Comparison of ENCODE assay signal across 9 mouse cellular contexts in genomic region chr1:75479635-75479989, GRCm38 (mm10). TPM values are rescaled to one million over a fixed set of nuclear protein-coding genes. Genes with fewer than 3 reads are reported as not detected.
DNase-seq lines count a peak whose midpoint lies in the region; ATAC-seq and TF ChIP-seq lines count a peak whose summit lies in the region.
"Had no signal": no experiment of that assay in that cellular context is flagged by ENCODE, and none has a peak within 500 bp of the region (broad histone marks: within the 10 kb centered on the region; RNA-seq: fewer than 3 reads in every experiment).

No protein-coding gene starts in this region.

- H3K4me2 ChIP-seq in hindbrain, embryonic 12.5 days (replicated peaks) = peak overlapping the region; percentile 92
- peak overlapping the region; percentile 88 for H3K4me2 ChIP-seq in midbrain, embryonic 13.5 days (replicated peaks)

- no peak; the same call in 1 of the 2 replicates for ATAC-seq in hindbrain, embryonic 12.5 days (ENCODE audit: low FRiP score)
- no peak for ATAC-seq in midbrain, embryonic 13.5 days

- TF ChIP-seq CTCF in kidney, adult 2 months (conservative IDR thresholded peaks at IDR 0.05; ENCODE audit: insufficient read depth, insufficient read length, low read depth, low read length) = no peak

- no peak for TF ChIP-seq POLR2A in kidney, adult 2 months (IDR thresholded peaks at IDR 0.05; ENCODE audit: low read depth, low read length)

- no peaks in the 10 kb centered on the region for H3K27me3 ChIP-seq in kidney, adult 2 months (replicated peaks; ENCODE audit: control insufficient read depth, insufficient read depth, low read length)
- H3K27me3 ChIP-seq in hindbrain, embryonic 12.5 days = peaks cover 37% of the 10 kb centered on the region
- peaks cover 34% of the 10 kb centered on the region for H3K27me3 ChIP-seq in midbrain, embryonic 13.5 days
- H3K27me3 ChIP-seq: Patski had no signal

- H3K9ac ChIP-seq in hindbrain, embryonic 12.5 days = peak overlapping the region; percentile 86
- H3K9ac ChIP-seq in midbrain, embryonic 13.5 days (replicated peaks) = peak overlapping the region; percentile 93

- H3K4me1 ChIP-seq in kidney, adult 2 months (ENCODE audit: control insufficient read depth, insufficient read depth, low read length) = peaks cover 8% of the 10 kb centered on the region; the same call in 1 of the 2 replicates
- H3K4me1 ChIP-seq in hindbrain, embryonic 12.5 days = peaks cover 36% of the 10 kb centered on the region
- H3K4me1 ChIP-seq in midbrain, embryonic 13.5 days (replicated peaks) = peaks cover 61% of the 10 kb centered on the region

- H3K9me3 ChIP-seq in hindbrain, embryonic 12.5 days (replicated peaks) = no peaks in the 10 kb centered on the region
- H3K9me3 ChIP-seq in midbrain, embryonic 13.5 days = no peaks in the 10 kb centered on the region

- no peak for DNase-seq in kidney, adult 2 months
- DNase-seq in kidney, postnatal 25 days = no peak
- peak; percentile 50 for DNase-seq in brain, adult 2 months (ENCODE audit: low read depth, low spot score)
- DNase-seq in adrenal gland, adult (ENCODE audit: inconsistent age in 2 of 2, low spot score in 1 of 2) = no peak
- no peak for DNase-seq in cerebellum, adult 8-10 months
- DNase-seq in right cerebral cortex, postnatal 25 days = no peak

- no peaks in the 10 kb centered on the region for H3K36me3 ChIP-seq in kidney, adult 2 months (ENCODE audit: control insufficient read depth, insufficient read depth, low read length)
- peaks cover 30% of the 10 kb centered on the region for H3K36me3 ChIP-seq in hindbrain, embryonic 12.5 days
- peaks cover 44% of the 10 kb centered on the region for H3K36me3 ChIP-seq in midbrain, embryonic 13.5 days

- H3K4me3 ChIP-seq in kidney, adult 2 months (ENCODE audit: insufficient read depth, low read depth, low read length) = peak overlapping the region; percentile 39; the same call in 1 of the 2 replicates
- peak overlapping the region; percentile 81 for H3K4me3 ChIP-seq in hindbrain, embryonic 12.5 days
- H3K4me3 ChIP-seq in midbrain, embryonic 13.5 days (replicated peaks) = peak overlapping the region; percentile 85

- no peak overlapping the region for H3K27ac ChIP-seq in kidney, adult 2 months (ENCODE audit: insufficient read depth, low read depth, low read length)
- peak overlapping the region; percentile 86 for H3K27ac ChIP-seq in hindbrain, embryonic 12.5 days
- peak overlapping the region; percentile 90 for H3K27ac ChIP-seq in midbrain, embryonic 13.5 days

- under 1% methylated on average over 24 of the region's 24 CpGs for WGBS in kidney, adult 2 months
- 2% methylated on average over 23 of the region's 24 CpGs for WGBS in hindbrain, embryonic 12.5 days
- WGBS in midbrain, embryonic 13.5 days = 1% methylated on average over 24 of the region's 24 CpGs

RNA-seq across cellular contexts. Expression of gene Tmem198, which starts 0.3 kb away (rescaled TPM):
- polyA plus RNA-seq in kidney, adult 2 months (2012; rRNA removed) = 1.3 and 1.8 TPM in 2 replicates
- 25.3 and 25.7 TPM in 2 replicates for polyA plus RNA-seq in hindbrain, embryonic 12.5 days (2016; fragmentation: Nextera tagmentation; extraction: Ambion mirVana)
- polyA plus RNA-seq in midbrain, embryonic 13.5 days (2015; fragmentation: Nextera tagmentation; extraction: Ambion mirVana) = 46.1 and 47.3 TPM in 2 replicates

RNA-seq across cellular contexts. Expression of gene Chpf, which starts 0.5 kb away (rescaled TPM):
- polyA plus RNA-seq in kidney, adult 2 months (2012; rRNA removed) = 31.6 and 51.9 TPM in 2 replicates
- 39.2 and 41.5 TPM in 2 replicates for polyA plus RNA-seq in hindbrain, embryonic 12.5 days (2016; fragmentation: Nextera tagmentation; extraction: Ambion mirVana)
- 25.1 and 28.7 TPM in 2 replicates for polyA plus RNA-seq in midbrain, embryonic 13.5 days (2015; fragmentation: Nextera tagmentation; extraction: Ambion mirVana)

RNA-seq across cellular contexts. Expression of gene Obsl1, which starts 26.6 kb away (rescaled TPM):
- 6.4 and 8.9 TPM in 2 replicates for polyA plus RNA-seq in kidney, adult 2 months (2012; rRNA removed)
- polyA plus RNA-seq in hindbrain, embryonic 12.5 days (2016; fragmentation: Nextera tagmentation; extraction: Ambion mirVana) = 63.4 and 66.4 TPM in 2 replicates
- 18.6 and 25.7 TPM in 2 replicates for polyA plus RNA-seq in midbrain, embryonic 13.5 days (2015; fragmentation: Nextera tagmentation; extraction: Ambion mirVana)

RNA-seq across cellular contexts. Expression of gene Inha, which starts 27.3 kb away (rescaled TPM):
- 3.9 and 6.5 TPM in 2 replicates for polyA plus RNA-seq in kidney, adult 2 months (2012; rRNA removed)
- 8.6 and 9.2 TPM in 2 replicates for polyA plus RNA-seq in hindbrain, embryonic 12.5 days (2016; fragmentation: Nextera tagmentation; extraction: Ambion mirVana)
- polyA plus RNA-seq in midbrain, embryonic 13.5 days (2015; fragmentation: Nextera tagmentation; extraction: Ambion mirVana) = 8.5 and 12.5 TPM in 2 replicates

RNA-seq across cellular contexts. Expression of gene Asic4, which starts 29.4 kb away (rescaled TPM):
- polyA plus RNA-seq in kidney, adult 2 months (2012; rRNA removed) = 0.05 and 0.08 TPM in 2 replicates
- polyA plus RNA-seq in hindbrain, embryonic 12.5 days (2016; fragmentation: Nextera tagmentation; extraction: Ambion mirVana) = 18.3 and 19.0 TPM in 2 replicates
- 57.3 and 81.6 TPM in 2 replicates for polyA plus RNA-seq in midbrain, embryonic 13.5 days (2015; fragmentation: Nextera tagmentation; extraction: Ambion mirVana)
